11 mouse cellular contexts compared by ENCODE assay signal in genomic region chr4:89508103-89508763, GRCm38 (mm10).
A peak's percentile ranks its signal among the peaks of the same experiment; 100 is the strongest.
DNase-seq lines count a peak whose midpoint lies in the region; ATAC-seq lines count a peak whose summit lies in the region.
"Had no signal": no experiment of that assay in that cellular context is flagged by ENCODE, and none has a peak within 500 bp of the region (broad histone marks: within the 10 kb centered on the region; RNA-seq: fewer than 3 reads in every experiment).

No protein-coding gene starts in this region.

- no peaks in the 10 kb centered on the region for H3K36me3 ChIP-seq in intestine, embryonic 16.5 days (ENCODE audit: control insufficient read depth, insufficient read depth, low read length)
- no peaks in the 10 kb centered on the region for H3K36me3 ChIP-seq in intestine, embryonic 15.5 days

- DNase-seq in forelimb bud, embryonic 11.5 days (ENCODE audit: low read depth, low spot score) = peak; percentile 78
- peak; percentile 22 for DNase-seq in kidney, postnatal 14 days
- DNase-seq in heart, postnatal 4 days = no peak
- DNase-seq in left cerebral cortex, postnatal 36 days (ENCODE audit: low spot score in 2 of 2) = no peak
- no peak for DNase-seq in layer of hippocampus, postnatal 25 days (ENCODE audit: extremely low spot score in 1 of 2, low spot score in 1 of 2)
- DNase-seq in frontal cortex, postnatal 10 days (ENCODE audit: low spot score in 2 of 2) = no peak
- DNase-seq: cerebellum, adult 9-11 months; lung, adult 18-20 months had no signal

- 22% methylated on average over 6 of the region's 6 CpGs for WGBS in intestine, embryonic 16.5 days
- 17% methylated on average over 6 of the region's 6 CpGs for WGBS in intestine, embryonic 15.5 days

- 0 out of 2 replicates have a peak, but pooled peaks have one; percentile 36 for ATAC-seq in intestine, embryonic 16.5 days
- no peak; the same call in 1 of the 2 replicates for ATAC-seq in intestine, embryonic 15.5 days
- ATAC-seq: forebrain, embryonic 16.5 days had no signal

- no peak overlapping the region for H3K4me3 ChIP-seq in intestine, embryonic 16.5 days (ENCODE audit: low read length)
- no peak overlapping the region for H3K4me3 ChIP-seq in intestine, embryonic 15.5 days (replicated peaks)

- H3K4me1 ChIP-seq in intestine, embryonic 16.5 days (ENCODE audit: control insufficient read depth, insufficient read depth, low read length) = no peaks in the 10 kb centered on the region
- H3K4me1 ChIP-seq in intestine, embryonic 15.5 days (replicated peaks) = no peaks in the 10 kb centered on the region

- H3K9ac ChIP-seq in intestine, embryonic 16.5 days (ENCODE audit: low read depth, low read length) = no peak overlapping the region
- H3K9ac ChIP-seq in intestine, embryonic 15.5 days = no peak overlapping the region

- intact Hi-C loops in left cerebral cortex, postnatal 36 days (cut with DNase I) = no loop called here

- H3K4me2 ChIP-seq in intestine, embryonic 16.5 days (ENCODE audit: low read depth, low read length) = no peak overlapping the region
- H3K4me2 ChIP-seq in intestine, embryonic 15.5 days (replicated peaks) = no peak overlapping the region

- no peak overlapping the region for H3K27ac ChIP-seq in intestine, embryonic 16.5 days (ENCODE audit: low read length)
- no peak overlapping the region for H3K27ac ChIP-seq in intestine, embryonic 15.5 days

- no peaks in the 10 kb centered on the region for H3K9me3 ChIP-seq in intestine, embryonic 16.5 days (ENCODE audit: control insufficient read depth, low read length)
- H3K9me3 ChIP-seq in intestine, embryonic 15.5 days = no peaks in the 10 kb centered on the region

- H3K27me3 ChIP-seq in intestine, embryonic 16.5 days (replicated peaks; ENCODE audit: control insufficient read depth, insufficient read depth, low read length) = 0 out of 2 replicates have a peak, but pooled peaks cover 2% of the 10 kb centered on the region
- 0 out of 2 replicates have a peak, but pooled peaks cover 4% of the 10 kb centered on the region for H3K27me3 ChIP-seq in intestine, embryonic 15.5 days (replicated peaks)

Comparison
In these comparisons a context has a peak if more than half of its experiments do, and no peak if none do; other contexts are left out.
1. DNase-seq: peak in forelimb bud, embryonic 11.5 days (single experiment) and kidney, postnatal 14 days (single experiment); none in heart, postnatal 4 days (single experiment), left cerebral cortex, postnatal 36 days (0 of 2), layer of hippocampus, postnatal 25 days (0 of 2) and frontal cortex, postnatal 10 days (0 of 2).